Mouse (Mus musculus) naive thymus-derived CD4-positive, alpha-beta T cell, adult 2 months (primary cell): ENCODE measurements around the gene Ccnd3.
"Not testable (repeated sequence)": the region's sequence is repeated elsewhere in the genome, so short reads cannot be mapped to it uniquely, and the experiment has no call there.

Experiments used
- DNase-seq: peaks from one replicate; pipeline ENCODE4 v3.0.0-alpha.2; 2011; ENCODE audit warnings: low read depth

Ccnd3 gene

DNA sequence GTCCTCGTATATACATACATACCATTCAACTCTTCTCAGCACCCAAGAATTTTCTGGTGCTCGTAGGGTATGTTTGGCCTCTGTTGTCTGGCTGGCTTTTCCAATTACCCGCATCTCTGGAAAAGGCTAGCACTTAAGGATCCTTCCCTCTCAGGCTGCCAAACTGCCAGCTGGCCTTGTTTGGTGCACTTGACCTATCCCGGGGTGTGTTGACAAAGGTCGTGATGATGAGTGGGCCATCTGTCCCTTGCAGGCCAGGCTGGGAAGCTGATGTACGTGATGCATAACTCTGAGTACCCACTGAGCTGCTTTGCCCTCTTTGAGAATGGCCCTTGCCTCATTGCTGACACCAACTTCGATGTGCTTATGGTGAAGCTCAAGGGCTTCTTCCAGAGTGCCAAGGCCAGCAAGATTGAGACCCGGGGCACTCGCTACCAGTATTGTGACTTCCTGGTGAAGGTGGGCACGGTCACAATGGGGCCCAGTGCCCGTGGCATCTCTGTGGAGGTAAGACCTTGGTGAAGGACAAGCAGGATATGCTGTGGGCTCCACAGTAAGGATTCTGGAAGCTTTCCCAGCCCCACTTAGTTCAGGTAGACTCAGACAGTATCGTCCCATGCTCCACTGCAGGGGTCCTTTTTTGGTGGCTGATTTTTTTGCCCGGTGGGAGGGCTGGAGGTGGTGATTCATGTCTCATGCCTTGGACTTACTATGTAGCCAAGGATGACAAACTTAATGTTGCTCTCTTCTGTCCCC is 113.9 kb downstream of the Ccnd3 start:
- no peak for DNase-seq

- DNase-seq = no peak
Observed at GRCm38 (mm10) chr17:47622912-47623554, 118.2 kb downstream of the Ccnd3 start.

- DNase-seq = not testable (repeated sequence)
Observed at GRCm38 (mm10) chr17:47624572-47624971, 119.7 kb downstream of the Ccnd3 start.

DNA sequence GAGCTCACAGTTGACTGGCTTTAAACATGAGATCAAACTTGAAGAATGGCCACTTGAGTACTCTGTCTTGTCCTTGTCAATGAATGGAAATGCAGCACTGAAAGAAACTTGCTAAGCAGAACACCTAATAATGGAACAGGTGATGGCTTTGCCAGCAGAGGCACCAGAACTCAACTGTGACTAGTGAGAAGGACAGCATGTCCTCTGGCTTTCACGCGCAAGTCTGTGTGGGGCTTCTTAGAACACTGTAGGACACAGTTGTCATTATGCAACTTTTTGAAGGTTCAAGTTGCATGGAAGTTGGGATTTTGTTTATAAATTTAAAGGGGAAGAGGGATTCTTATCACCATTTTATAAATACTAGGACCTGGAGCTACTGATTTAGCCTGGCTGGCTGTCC is 120.2 kb downstream of the Ccnd3 start:
- DNase-seq = no peak

- DNase-seq = no peak
Observed at GRCm38 (mm10) chr17:47626031-47626430, 121.2 kb downstream of the Ccnd3 start.

GRCm38 (mm10) chr17:47627791-47628190 is 122.9 kb downstream of the Ccnd3 start:
- DNase-seq = no peak

DNA sequence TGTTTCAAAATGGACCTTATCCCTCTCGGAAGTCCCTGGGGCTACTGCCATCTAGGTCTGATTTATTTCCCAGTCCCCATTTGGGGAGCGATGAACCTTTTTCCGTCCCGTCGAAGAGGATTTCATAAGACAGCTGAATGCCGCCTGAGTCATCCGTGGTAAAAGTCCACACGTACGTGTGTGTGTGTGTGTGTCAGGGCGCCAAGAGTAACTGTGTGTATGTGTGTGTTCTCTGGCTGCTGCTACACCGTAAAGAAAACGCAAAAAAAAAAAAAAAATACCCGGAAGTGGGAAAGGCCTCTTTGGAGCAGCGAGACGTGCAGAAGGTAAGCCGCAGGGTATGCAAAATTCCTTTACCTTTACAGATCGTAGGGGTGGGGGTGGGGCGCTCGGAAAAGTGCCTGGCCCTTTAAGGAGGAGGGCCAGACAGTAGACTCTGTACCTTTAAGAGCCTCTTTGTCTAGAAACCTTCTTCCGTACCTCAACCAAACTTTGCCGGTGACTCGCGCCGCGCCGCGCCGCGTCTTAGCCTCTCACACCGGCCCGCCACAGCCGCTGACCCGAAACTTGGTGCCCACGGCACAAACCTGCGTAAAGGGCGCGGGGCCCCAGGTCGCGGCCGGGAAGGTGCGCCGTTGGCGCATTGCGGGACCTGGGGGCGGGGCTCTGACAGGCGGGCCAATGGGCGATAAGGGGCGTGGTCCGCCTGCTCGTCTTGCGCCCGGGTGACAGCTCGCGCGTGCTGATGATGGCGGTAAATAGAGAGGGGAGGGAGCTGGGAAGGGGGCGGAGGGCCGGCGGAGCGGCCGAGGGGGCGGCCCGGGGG is 124.2 kb downstream of the Ccnd3 start:
- peak; percentile 96 for DNase-seq

DNA sequence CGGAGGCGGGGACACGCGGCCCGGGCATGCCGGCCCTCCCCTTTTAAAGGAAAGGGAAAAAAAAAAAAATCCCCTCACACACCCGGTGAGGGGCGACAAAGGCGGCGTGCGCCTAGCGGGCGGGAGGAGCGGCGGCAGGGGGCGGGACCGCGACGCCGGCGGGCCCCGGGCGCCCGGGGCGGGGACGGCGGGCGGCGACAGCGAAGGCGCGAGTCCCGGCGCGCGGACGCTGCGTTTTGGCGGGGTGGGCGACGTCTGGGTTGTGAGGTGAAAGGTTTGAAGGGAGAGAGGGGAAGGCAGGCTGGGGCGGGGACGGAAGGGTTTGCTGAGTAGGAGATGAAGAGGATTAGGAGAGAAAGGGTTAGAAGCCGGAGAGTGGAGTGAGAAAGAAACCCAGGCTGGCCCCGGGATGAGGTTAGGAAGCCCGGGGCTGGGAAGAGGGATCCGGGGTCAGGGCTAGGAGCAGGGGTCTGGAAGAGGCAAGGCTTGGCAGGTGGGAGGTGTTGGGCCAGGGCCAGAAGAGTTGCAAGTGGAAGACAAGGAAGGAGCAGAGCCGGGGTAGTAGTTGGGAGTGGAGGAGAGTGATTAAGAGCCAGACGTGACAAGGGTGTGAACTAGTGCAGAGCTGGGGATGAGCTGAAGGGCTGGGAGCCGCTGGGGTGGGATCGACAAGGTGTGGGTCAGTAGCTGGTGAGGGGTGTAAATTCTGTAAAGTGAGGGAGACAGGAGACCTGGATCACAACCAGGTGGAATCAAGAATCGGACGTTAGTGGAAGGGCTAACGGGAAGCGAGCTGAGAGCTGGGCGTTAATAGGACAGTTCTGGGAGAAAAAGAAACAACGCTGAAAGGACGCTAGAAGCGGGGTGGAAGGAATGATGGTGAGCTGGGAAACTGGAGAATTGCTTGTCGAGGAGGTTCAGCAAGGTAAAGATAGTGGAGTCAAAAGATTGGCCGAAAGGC is 125.1 kb downstream of the Ccnd3 start:
- DNase-seq = peak; percentile 44

- no peak for DNase-seq
Observed at GRCm38 (mm10) chr17:47630678-47631065, 125.8 kb downstream of the Ccnd3 start, which contains the start of gene Usp49. Gene Usp49 (plus strand): TSS chr17:47630690.

DNA sequence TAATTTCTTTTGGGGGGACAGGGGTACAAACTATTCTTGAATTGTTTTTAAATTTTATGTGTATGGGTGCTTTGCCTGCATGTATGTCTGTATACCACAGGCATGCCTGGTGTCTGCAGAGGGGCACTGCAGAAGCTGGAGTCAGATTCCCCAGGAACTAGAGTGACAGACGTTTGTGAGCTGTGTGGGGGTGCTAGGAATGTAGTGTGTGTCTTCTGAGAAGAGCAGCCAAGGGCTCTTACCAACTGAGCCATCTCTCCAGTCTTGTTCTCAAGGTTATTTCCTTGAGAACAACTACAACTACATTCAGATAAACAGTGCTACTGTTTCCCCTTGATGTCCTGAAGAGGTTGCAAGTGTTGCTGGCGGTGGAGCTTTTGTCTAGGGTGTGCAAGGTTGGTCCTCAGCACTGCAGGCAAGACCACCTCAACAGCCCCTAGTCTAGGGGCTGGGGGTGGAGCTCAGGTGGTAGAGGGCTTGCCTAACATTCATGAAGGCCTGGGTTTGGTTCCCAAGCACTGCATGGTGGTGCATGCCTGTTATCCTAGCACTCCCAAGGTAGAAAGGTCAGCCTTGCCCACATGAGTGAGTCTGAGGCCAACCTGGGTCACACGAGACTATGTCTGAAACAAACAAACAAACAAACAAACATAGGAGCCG is 127.5 kb downstream of the Ccnd3 start:
- DNase-seq = no peak

GRCm38 (mm10) chr17:47633999-47634770 is 129.3 kb downstream of the Ccnd3 start:
- DNase-seq = no peak

GRCm38 (mm10) chr17:47642992-47643391 is 138.1 kb downstream of the Ccnd3 start:
- DNase-seq = peak; percentile 17

GRCm38 (mm10) chr17:47646683-47647082 is 141.8 kb downstream of the Ccnd3 start:
- peak; percentile 80 for DNase-seq

DNA sequence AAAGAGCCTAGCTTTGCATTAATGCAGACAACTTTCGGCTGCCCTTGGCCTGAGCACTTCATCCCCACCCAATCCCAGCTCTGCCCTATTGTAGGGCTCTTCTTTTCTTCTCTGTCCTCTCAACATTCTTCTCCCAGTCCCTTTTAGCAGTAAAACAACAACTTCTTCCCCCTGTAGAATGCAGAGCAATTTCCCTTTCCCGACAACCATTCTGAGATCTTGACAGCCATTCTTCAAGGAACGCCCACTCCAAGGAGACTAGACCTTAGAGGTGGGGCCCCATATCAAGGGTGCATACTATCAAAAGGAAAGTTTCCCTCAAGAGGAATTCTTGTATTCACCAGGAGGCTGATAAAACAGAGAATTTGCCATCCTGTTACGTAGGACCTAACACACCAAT is 144.1 kb downstream of the Ccnd3 start:
- no peak for DNase-seq
